Mouse (Mus musculus): ENCODE data around the gene Sde2. TPM values are rescaled to one million over a fixed set of nuclear protein-coding genes. Genes with fewer than 3 reads are reported as not detected.

Gene Sde2
- polyA plus RNA-seq, 1 experiment from 2014 or later = 28.6 TPM

Other genes with a start within 250 kb of the Sde2 start
- gene Lin9, start 210.0 kb upstream of the Sde2 start, polyA plus RNA-seq (2015; fragmentation: Nextera tagmentation; extraction: Ambion mirVana) = 11.7 and 15.0 TPM in 2 replicates
- gene Mixl1, start 154.1 kb upstream of the Sde2 start, polyA plus RNA-seq (2015; fragmentation: Nextera tagmentation; extraction: Ambion mirVana) = 0.24 TPM in 1 of 2 replicates, not detected in the other
- 18.3 and 19.2 TPM in 2 replicates for gene Acbd3, start 125.1 kb upstream of the Sde2 start, polyA plus RNA-seq (2015; fragmentation: Nextera tagmentation; extraction: Ambion mirVana)
- 1,475 and 1,571 TPM in 2 replicates for gene H3f3a, start 37.2 kb upstream of the Sde2 start, polyA plus RNA-seq (2015; fragmentation: Nextera tagmentation; extraction: Ambion mirVana)
- 0.06 and 0.08 TPM in 2 replicates for gene Lefty2, start 42.0 kb downstream of the Sde2 start, polyA plus RNA-seq (2015; fragmentation: Nextera tagmentation; extraction: Ambion mirVana)
- gene Pycr2, start 53.2 kb downstream of the Sde2 start, polyA plus RNA-seq (2015; fragmentation: Nextera tagmentation; extraction: Ambion mirVana) = 55.1 and 60.6 TPM in 2 replicates
- gene Lefty1, start 83.9 kb downstream of the Sde2 start, polyA plus RNA-seq (2015; fragmentation: Nextera tagmentation; extraction: Ambion mirVana) = 1.1 and 1.5 TPM in 2 replicates
- gene Tmem63a, start 91.2 kb downstream of the Sde2 start, polyA plus RNA-seq (2015; fragmentation: Nextera tagmentation; extraction: Ambion mirVana) = 11.2 and 14.8 TPM in 2 replicates
- gene Ephx1, start 169.8 kb downstream of the Sde2 start, polyA plus RNA-seq (2015; fragmentation: Nextera tagmentation; extraction: Ambion mirVana) = 10.3 and 11.3 TPM in 2 replicates
- gene 9130409I23Rik, start 200.1 kb downstream of the Sde2 start, polyA plus RNA-seq (2015; fragmentation: Nextera tagmentation; extraction: Ambion mirVana) = 0.12 TPM in 1 of 2 replicates, not detected in the other